Mouse (Mus musculus) embryonic fibroblast, embryonic 13.5 days (primary cell): ENCODE measurements at regions not wholly inside any gene's neighbourhood (a gene's known extent, or its start where the extent isn't known, plus 50 kb on each side); places are given as distances from the start of the nearest gene placed in this dataset.

ENCODE experiments used
- CTCF ChIP-seq: IDR thresholded peaks from 2 replicates; pipeline ENCODE4 v1.5.1; 2011; ENCODE audit warnings: mild to moderate bottlenecking, control low read depth, low read length, moderate library complexity, borderline replicate concordance; ENCODE audit not compliant: insufficient read depth
- POLR2A ChIP-seq: IDR thresholded peaks from 2 replicates; pipeline ENCODE4 v1.6.1; 2011; ENCODE audit warnings: low read depth, mild to moderate bottlenecking, control low read depth, low read length, moderate library complexity

DNA sequence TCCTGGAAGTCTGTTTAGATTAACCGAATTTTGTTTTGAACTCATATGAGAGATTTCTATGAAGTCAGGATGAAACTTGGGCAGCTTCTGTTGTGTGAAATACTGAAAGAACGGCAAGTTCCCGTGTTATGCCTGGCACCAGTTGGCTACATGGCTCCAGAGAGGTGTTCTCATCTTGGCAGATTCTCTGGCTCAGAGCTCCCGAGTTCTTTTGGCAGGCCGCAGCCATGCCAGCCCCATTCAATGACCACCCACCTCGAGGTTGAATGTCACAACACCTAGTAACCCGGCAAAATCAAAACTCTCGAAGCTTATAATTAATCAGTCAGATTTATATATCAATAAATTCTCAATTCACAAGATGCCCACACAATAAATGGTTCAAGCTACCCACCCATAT lies 489.5 kb upstream of the Flrt2 start:
- TF ChIP-seq CTCF (no peak), POLR2A (no peak)
